Mouse (Mus musculus): ENCODE results near the gene Ripor1. TPM values are rescaled to one million over a fixed set of nuclear protein-coding genes. Genes with fewer than 3 reads are reported as not detected.

Ripor1 gene
- total and polyA plus RNA-seq, 3 experiments = 0.24 to 7.2 (median 1.7) TPM

- Histone ChIP-seq H3K9me3 (replicated peaks; ENCODE audit: low read length) (no peaks in the 10 kb centered on the region), H3K9ac (ENCODE audit: insufficient read depth, low read depth) (no peak overlapping the region), H3K27ac (ENCODE audit: insufficient read depth, low read depth) (no peak overlapping the region), H3K4me2 (ENCODE audit: insufficient read depth, low read depth, poor library complexity, severe bottlenecking) (no peak overlapping the region), H3K4me1 (ENCODE audit: control insufficient read depth in 1 of 2, insufficient read depth in 2 of 2) (peaks cover 0 to under 1% of the 10 kb centered on the region in 2 experiments; a peak in 1 of 4 replicates), H3K27me3 (replicated peaks) (no peaks in the 10 kb centered on the region), H3K4me3 (replicated peaks in 1 of 3; ENCODE audit: low read depth in 2 of 3, low read length in 2 of 3, poor library complexity in 1 of 3) (no peak overlapping the region), H3K79me2 (replicated peaks; ENCODE audit: control insufficient read depth, extremely low read depth, insufficient read depth, poor library complexity, severe bottlenecking) (no peaks in the 10 kb centered on the region), H3K36me3 (replicated peaks in 1 of 2; ENCODE audit: control insufficient read depth in 1 of 2, insufficient read depth in 1 of 2, low read length in 1 of 2) (peaks cover 28 to 79% of the 10 kb centered on the region in 2 experiments)
- in situ Hi-C loops (cut with MboI; ENCODE audit: low pct_ligation_motif_present, low pct_unique_long_range_greater_than_20kb, low sequenced_read_pairs) = no loop called here
- no peak for DNase-seq (ENCODE audit: extremely low read depth)
- TF ChIP-seq ELF1 (IDR thresholded peaks at IDR 0.05; ENCODE audit: low read depth, low read length) (no peak), MAZ (IDR thresholded peaks at IDR 0.05; ENCODE audit: low read depth, low read length) (no peak), ZC3H11A (IDR thresholded peaks at IDR 0.05; ENCODE audit: low read depth, low read length) (no peak), E2F4 (IDR thresholded peaks at IDR 0.05; ENCODE audit: insufficient replicate concordance, low read depth, low read length) (no peak), SMC3 (IDR thresholded peaks at IDR 0.05; ENCODE audit: low read depth, low read length) (no peak), IRF4 (IDR thresholded peaks at IDR 0.05; ENCODE audit: low read depth, low read length) (no peak), MAX (IDR thresholded peaks at IDR 0.05; ENCODE audit: low read length) (no peak), USF1 (IDR thresholded peaks at IDR 0.05; ENCODE audit: low read depth, low read length) (no peak), NRF1 (IDR thresholded peaks at IDR 0.05; ENCODE audit: low read depth, low read length) (no peak), JUN (IDR thresholded peaks at IDR 0.05; ENCODE audit: insufficient read depth, low read depth, low read length) (no peak), MEF2A (IDR thresholded peaks at IDR 0.05; ENCODE audit: borderline replicate concordance, low read depth, low read length) (no peak)
- dilution Hi-C loops (cut with MboI; ENCODE audit: extremely low pct_ligation_motif_present, extremely low pct_unique_long_range_greater_than_20kb, low sequenced_read_pairs) = no loop called here
Observed at GRCm38 (mm10) chr8:105615942-105616341, 10.9 kb downstream of the Ripor1 start.

- H3K4me1 ChIP-seq (ENCODE audit: control insufficient read depth in 1 of 2, insufficient read depth in 2 of 2) = peaks cover 0 to 14% of the 10 kb centered on the region in 2 experiments; a peak in 2 of 4 replicates
- H3K9ac ChIP-seq (ENCODE audit: insufficient read depth, low read depth) = no peak overlapping the region
- no peak for DNase-seq (ENCODE audit: extremely low read depth)
- no peaks in the 10 kb centered on the region for H3K27me3 ChIP-seq (replicated peaks)
- dilution Hi-C loops (cut with MboI; ENCODE audit: extremely low pct_ligation_motif_present, extremely low pct_unique_long_range_greater_than_20kb, low sequenced_read_pairs) = no loop called here
- in situ Hi-C loops (cut with MboI; ENCODE audit: low pct_ligation_motif_present, low pct_unique_long_range_greater_than_20kb, low sequenced_read_pairs) = no loop called here
- H3K27ac ChIP-seq (ENCODE audit: insufficient read depth, low read depth) = no peak overlapping the region
- H3K36me3 ChIP-seq (replicated peaks in 1 of 2; ENCODE audit: control insufficient read depth in 1 of 2, insufficient read depth in 1 of 2, low read length in 1 of 2) = peaks cover 32 to 81% of the 10 kb centered on the region in 2 experiments
- H3K4me3 ChIP-seq (replicated peaks in 1 of 3; ENCODE audit: low read depth in 2 of 3, low read length in 2 of 3, poor library complexity in 1 of 3) = no peak overlapping the region
- H3K9me3 ChIP-seq (replicated peaks; ENCODE audit: low read length) = no peaks in the 10 kb centered on the region
- no peaks in the 10 kb centered on the region for H3K79me2 ChIP-seq (replicated peaks; ENCODE audit: control insufficient read depth, extremely low read depth, insufficient read depth, poor library complexity, severe bottlenecking)
- TF ChIP-seq TCF12 (IDR thresholded peaks at IDR 0.05; ENCODE audit: low read depth, low read length) (no peak), USF2 (conservative IDR thresholded peaks at IDR 0.05; ENCODE audit: low read depth, low read length) (no peak), NRF1 (IDR thresholded peaks at IDR 0.05; ENCODE audit: low read depth, low read length) (no peak), ETS1 (conservative IDR thresholded peaks at IDR 0.05; ENCODE audit: low read depth, low read length) (no peak), RCOR1 (conservative IDR thresholded peaks at IDR 0.05; ENCODE audit: low read depth, low read length) (no peak), JUN (IDR thresholded peaks at IDR 0.05; ENCODE audit: insufficient read depth, low read depth, low read length) (no peak), ZMIZ1 (IDR thresholded peaks at IDR 0.05; ENCODE audit: low read depth, low read length) (no peak), ZNF384 (IDR thresholded peaks at IDR 0.05; ENCODE audit: low read depth, low read length) (no peak), USF1 (IDR thresholded peaks at IDR 0.05; ENCODE audit: low read depth, low read length) (no peak), SIN3A (IDR thresholded peaks at IDR 0.05; ENCODE audit: low read length) (no peak), ZKSCAN1 (IDR thresholded peaks at IDR 0.05; ENCODE audit: borderline replicate concordance, low read depth, low read length) (no peak), MYC (IDR thresholded peaks at IDR 0.05; ENCODE audit: low read depth, low read length) (no peak), BHLHE40 (IDR thresholded peaks at IDR 0.05; ENCODE audit: low read depth, low read length) (no peak), CTCF (conservative IDR thresholded peaks at IDR 0.05 in 1 of 2, IDR thresholded peaks at IDR 0.05 in 1 of 2; ENCODE audit: low read depth in 2 of 2, low read length in 2 of 2) (no peak)
- H3K4me2 ChIP-seq (ENCODE audit: insufficient read depth, low read depth, poor library complexity, severe bottlenecking) = no peak overlapping the region
Observed at GRCm38 (mm10) chr8:105617451-105618278, 12.6 kb downstream of the Ripor1 start.

Data from CH12.LX (cell line).